Mouse (Mus musculus) hindbrain, embryonic 15.5 days (tissue): ENCODE results near the gene Cdc25b. TPM values are rescaled to one million over a fixed set of nuclear protein-coding genes. Genes with fewer than 3 reads are reported as not detected.
A peak's percentile ranks its signal among the peaks of the same experiment; 100 is the strongest.

Experiments
- ATAC-seq: fragments of 200-750 bp; cut with Nextera tagmentation; 2 replicates; pipeline ENCODE4 v1.8.0; 2017; ENCODE audit warnings: low read depth, moderate number of reproducible peaks, moderate TSS enrichment; ENCODE audit not compliant: low FRiP score
- H3K27ac ChIP-seq: fragments of 300-500 bp; sonication (generic); replicated peaks from 2 replicates; pipeline ENCODE4 v1.5.1; 2015; ENCODE audit warnings: mild to moderate bottlenecking, inconsistent platforms
- H3K27me3 ChIP-seq: fragments of 300-500 bp; sonication (generic); 2 replicates; pipeline ENCODE4 v1.6.1; 2015; ENCODE audit warnings: control low read depth, inconsistent platforms
- H3K36me3 ChIP-seq: fragments of 300-500 bp; sonication (generic); 2 replicates; pipeline ENCODE4 v1.6.1; 2015; ENCODE audit warnings: control low read depth, inconsistent platforms
- H3K4me1 ChIP-seq: fragments of 300-500 bp; sonication (generic); replicated peaks from 2 replicates; pipeline ENCODE4 v1.6.1; 2015; ENCODE audit warnings: control low read depth, inconsistent platforms
- H3K4me2 ChIP-seq: fragments of 300-500 bp; sonication (generic); 2 replicates; pipeline ENCODE4 v1.6.1; 2015; ENCODE audit warnings: moderate library complexity, mild to moderate bottlenecking, inconsistent platforms
- H3K4me3 ChIP-seq: fragments of 300-500 bp; sonication (generic); 2 replicates; pipeline ENCODE4 v1.5.1; 2015; ENCODE audit warnings: mild to moderate bottlenecking, inconsistent platforms
- H3K9ac ChIP-seq: fragments of 300-500 bp; sonication (generic); 2 replicates; pipeline ENCODE4 v1.6.1; 2015; ENCODE audit warnings: inconsistent platforms
- H3K9me3 ChIP-seq: fragments of 300-500 bp; sonication (generic); 2 replicates; pipeline ENCODE4 v1.6.1; 2016; ENCODE audit warnings: control low read depth, inconsistent platforms
- WGBS: fragments of 180-500 bp; shearing (Covaris S2); methylation state at CpG from one replicate; pipeline ENCODE4 v1.1.7; 2015; 5-methylcytosine and 5-hydroxymethylcytosine counted together
- polyA plus RNA-seq: library from polyadenylated mRNA; unstranded; fragments of >200 nt; fragmentation: Nextera tagmentation; extraction: Ambion mirVana; gene quantifications from 2 replicates; pipeline ENCODE4 v1.2.1, GENCODE M21; 2015

Cdc25b gene
- polyA plus RNA-seq = 29.2 and 30.8 TPM in 2 replicates

GRCm38 (mm10) chr2:131186771-131187601 lies at the start of gene Cdc25b, which contains the start of gene Spef1:
Cdc25b (plus strand) TSS chr2:131186949.
Spef1 (minus strand) TSS chr2:131187282.
- peak within 1 kb of the TSS; percentile 82 for H3K4me2 ChIP-seq

GRCm38 (mm10) chr2:131138296-131138695 lies 48.5 kb upstream of the Cdc25b start:
- WGBS = 78% methylated on average over 4 of the region's 4 CpGs
- Histone ChIP-seq H3K4me3 (no peak overlapping the region), H3K4me2 (no peak overlapping the region), H3K27ac (no peak overlapping the region), H3K9ac (no peak overlapping the region), H3K36me3 (0 out of 2 replicates have a peak, but pooled peaks cover 2% of the 10 kb centered on the region), H3K27me3 (no peaks in the 10 kb centered on the region), H3K4me1 (no peaks in the 10 kb centered on the region), H3K9me3 (no peaks in the 10 kb centered on the region)
- no peak for ATAC-seq

More at GRCm38 (mm10) chr2:131186771-131187601, at the start of gene Cdc25b, which contains the start of gene Spef1:
- Histone ChIP-seq H3K4me1 (peaks cover 39% of the 10 kb centered on the region), H3K4me3 (peak within 1 kb of the TSS; percentile 64), H3K9me3 (no peaks in the 10 kb centered on the region), H3K27ac (peak within 1 kb of the TSS; percentile 67), H3K36me3 (no peaks in the 10 kb centered on the region), H3K9ac (peak within 1 kb of the TSS; percentile 65), H3K27me3 (no peaks in the 10 kb centered on the region)
- WGBS = under 1% methylated on average over 40 of the region's 43 CpGs
- ATAC-seq = peak; percentile 89

- H3K27me3 ChIP-seq = no peaks in the 10 kb centered on the region
- 75% methylated on average over 7 of the region's 7 CpGs for WGBS
- H3K9ac ChIP-seq = no peak overlapping the region
- ATAC-seq = no peak
- no peaks in the 10 kb centered on the region for H3K4me1 ChIP-seq
- H3K27ac ChIP-seq = no peak overlapping the region
- H3K4me2 ChIP-seq = no peak overlapping the region
- H3K4me3 ChIP-seq = no peak overlapping the region
- no peaks in the 10 kb centered on the region for H3K9me3 ChIP-seq
- H3K36me3 ChIP-seq = 0 out of 2 replicates have a peak, but pooled peaks cover 4% of the 10 kb centered on the region
These were observed 48.0 kb upstream of the Cdc25b start for GRCm38 (mm10) chr2:131138760-131139159.

GRCm38 (mm10) chr2:131139287-131139686 lies 47.5 kb upstream of the Cdc25b start:
- no peaks in the 10 kb centered on the region for H3K27me3 ChIP-seq
- no peak overlapping the region for H3K4me2 ChIP-seq
- no peak for ATAC-seq
- H3K9me3 ChIP-seq = no peaks in the 10 kb centered on the region
- no peaks in the 10 kb centered on the region for H3K4me1 ChIP-seq
- H3K4me3 ChIP-seq = no peak overlapping the region
- peaks cover 5% of the 10 kb centered on the region for H3K36me3 ChIP-seq
- H3K27ac ChIP-seq = no peak overlapping the region
- WGBS = 92% methylated on average over 5 of the region's 5 CpGs
- H3K9ac ChIP-seq = no peak overlapping the region

GRCm38 (mm10) chr2:131139886-131140532 lies 46.7 kb upstream of the Cdc25b start:
- H3K36me3 ChIP-seq = peaks cover 13% of the 10 kb centered on the region
- no peaks in the 10 kb centered on the region for H3K9me3 ChIP-seq
- H3K27me3 ChIP-seq = no peaks in the 10 kb centered on the region
- 0 out of 2 replicates have a peak overlapping the region, but pooled peaks have one; percentile 3 for H3K27ac ChIP-seq
- H3K4me1 ChIP-seq = no peaks in the 10 kb centered on the region
- WGBS = 57% methylated on average over 5 of the region's 5 CpGs
- no peak for ATAC-seq
- no peak overlapping the region for H3K9ac ChIP-seq
- H3K4me2 ChIP-seq = no peak overlapping the region
- H3K4me3 ChIP-seq = no peak overlapping the region

- Histone ChIP-seq H3K36me3 (peaks cover 18% of the 10 kb centered on the region), H3K4me2 (no peak overlapping the region), H3K27ac (no peak overlapping the region), H3K4me3 (no peak overlapping the region), H3K9me3 (no peaks in the 10 kb centered on the region), H3K27me3 (no peaks in the 10 kb centered on the region), H3K9ac (no peak overlapping the region), H3K4me1 (no peaks in the 10 kb centered on the region)
- 74% methylated on average over 5 of the region's 5 CpGs for WGBS
- no peak for ATAC-seq
These were observed 46.2 kb upstream of the Cdc25b start for GRCm38 (mm10) chr2:131140533-131140905.

- Histone ChIP-seq H3K27me3 (no peaks in the 10 kb centered on the region), H3K27ac (no peak overlapping the region), H3K4me2 (no peak overlapping the region), H3K9ac (no peak overlapping the region), H3K4me1 (no peaks in the 10 kb centered on the region), H3K9me3 (no peaks in the 10 kb centered on the region), H3K36me3 (peaks cover 23% of the 10 kb centered on the region), H3K4me3 (no peak overlapping the region)
- no peak for ATAC-seq
- WGBS = 89% methylated on average over 8 of the region's 8 CpGs
These were observed 45.3 kb upstream of the Cdc25b start for GRCm38 (mm10) chr2:131141336-131141986.

GRCm38 (mm10) chr2:131142592-131142991 lies 44.2 kb upstream of the Cdc25b start:
- 28% methylated on average over 18 of the region's 18 CpGs for WGBS
- Histone ChIP-seq H3K36me3 (peaks cover 35% of the 10 kb centered on the region), H3K4me3 (no peak overlapping the region), H3K4me1 (no peaks in the 10 kb centered on the region), H3K9me3 (no peaks in the 10 kb centered on the region), H3K4me2 (no peak overlapping the region), H3K27ac (no peak overlapping the region), H3K27me3 (no peaks in the 10 kb centered on the region), H3K9ac (no peak overlapping the region)
- ATAC-seq = 0 out of 2 replicates have a peak, but pooled peaks have one; percentile 9

GRCm38 (mm10) chr2:131143007-131143780 lies 43.6 kb upstream of the Cdc25b start:
- Histone ChIP-seq H3K9ac (no peak overlapping the region), H3K4me1 (no peaks in the 10 kb centered on the region), H3K9me3 (no peaks in the 10 kb centered on the region), H3K27ac (no peak overlapping the region), H3K36me3 (peaks cover 41% of the 10 kb centered on the region), H3K4me3 (no peak overlapping the region), H3K27me3 (no peaks in the 10 kb centered on the region), H3K4me2 (no peak overlapping the region)
- WGBS = 66% methylated on average over 22 of the region's 22 CpGs
- ATAC-seq = no peak

- H3K4me1 ChIP-seq = no peaks in the 10 kb centered on the region
- H3K27me3 ChIP-seq = no peaks in the 10 kb centered on the region
- H3K9me3 ChIP-seq = no peaks in the 10 kb centered on the region
- WGBS = 70% methylated on average over 13 of the region's 13 CpGs
- peaks cover 56% of the 10 kb centered on the region for H3K36me3 ChIP-seq
- ATAC-seq = no peak
- H3K27ac ChIP-seq = no peak overlapping the region
- H3K9ac ChIP-seq = no peak overlapping the region
- no peak overlapping the region for H3K4me3 ChIP-seq
- no peak overlapping the region for H3K4me2 ChIP-seq
These were observed 41.6 kb upstream of the Cdc25b start for GRCm38 (mm10) chr2:131145121-131145520.

GRCm38 (mm10) chr2:131145536-131145935 lies 41.2 kb upstream of the Cdc25b start:
- Histone ChIP-seq H3K9ac (no peak overlapping the region), H3K36me3 (peaks cover 60% of the 10 kb centered on the region), H3K4me1 (no peaks in the 10 kb centered on the region), H3K27ac (no peak overlapping the region), H3K4me3 (no peak overlapping the region), H3K9me3 (no peaks in the 10 kb centered on the region), H3K4me2 (no peak overlapping the region), H3K27me3 (no peaks in the 10 kb centered on the region)
- no peak for ATAC-seq
- WGBS = 96% methylated on average over 2 of the region's 2 CpGs
